Mouse (Mus musculus) stomach, postnatal 0 days (tissue): ENCODE measurements around the gene Mgea5.

Source experiments
- CTCF ChIP-seq: IDR thresholded peaks from 2 replicates; pipeline ENCODE4 v1.5.1; 2016; ENCODE audit warnings: antibody characterized with exemption, low read depth, mild to moderate bottlenecking, moderate library complexity
- EP300 ChIP-seq: optimal IDR thresholded peaks from 2 replicates; pipeline ENCODE3; 2016; ENCODE audit warnings: antibody characterized with exemption

DNA sequence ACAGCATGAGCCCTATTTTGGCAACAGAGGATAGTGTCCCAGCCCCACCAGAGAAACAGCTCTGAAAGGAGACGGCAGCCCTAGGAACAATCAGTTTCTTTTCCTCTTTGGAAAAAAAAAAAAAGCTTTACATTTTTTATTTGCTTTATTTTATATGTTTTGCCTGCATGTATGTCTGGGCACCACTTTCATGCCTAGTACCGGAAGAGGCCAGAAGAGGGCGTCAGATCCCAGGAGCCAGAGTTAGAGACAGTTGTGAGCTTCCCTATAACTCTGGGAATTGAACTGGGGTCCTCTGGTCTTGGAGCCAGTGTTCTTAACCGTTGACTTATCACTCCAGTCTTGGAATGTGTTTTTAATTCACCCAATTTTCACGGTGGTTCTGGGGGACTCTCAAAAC lies 61.4 kb downstream of the Mgea5 start:
- TF ChIP-seq CTCF (peak; percentile 36), EP300 (no peak)
